22 mouse cellular contexts compared by ENCODE assay signal in the genomic region with DNA sequence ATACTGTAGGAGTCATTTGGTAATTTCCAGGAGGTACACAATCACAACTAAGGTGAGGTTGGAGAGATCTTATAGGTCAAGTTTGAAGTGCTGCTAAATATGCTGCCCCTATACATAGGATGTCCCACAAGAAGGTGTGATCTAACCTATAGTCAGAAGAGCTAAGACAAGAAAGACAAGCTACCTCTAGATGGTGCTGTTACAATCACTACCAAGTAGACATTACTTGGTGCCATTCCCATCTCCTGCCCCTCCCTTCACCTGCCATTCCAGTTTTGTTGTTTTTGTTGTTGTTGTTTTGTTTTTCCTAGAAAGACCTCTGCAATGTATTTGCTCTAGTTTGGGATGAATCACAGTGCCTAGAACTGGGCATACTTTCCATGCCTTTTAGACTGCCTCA.
DNase-seq lines count a peak whose midpoint lies in the region; ATAC-seq and TF ChIP-seq lines count a peak whose summit lies in the region.
"Had no signal": no experiment of that assay in that cellular context is flagged by ENCODE, and none has a peak within 500 bp of the region (broad histone marks: within the 10 kb centered on the region; RNA-seq: fewer than 3 reads in every experiment).

No protein-coding gene starts in this region.

- peak; percentile 16 to 65 for DNase-seq in cerebellum, postnatal 10 days
- DNase-seq in cerebellum, adult 11 months = no peak
- DNase-seq in layer of hippocampus, adult 2 months (ENCODE audit: low spot score in 2 of 2) = no peak
- no peak for DNase-seq in layer of hippocampus, adult 18-20 months (ENCODE audit: low spot score in 2 of 2)
- DNase-seq in 416B (ENCODE audit: low read depth) (peak; percentile 16), Patski (ENCODE audit: low read depth, low spot score) (no peak)
- no peak for DNase-seq in adrenal gland, postnatal 36 days
- no peak for DNase-seq in right cerebral cortex, postnatal 4 days
- DNase-seq: adrenal gland, adult 8-10 months; cerebellum, adult 18-20 months; gastrocnemius, postnatal 14 days; kidney, adult 8-10 months; kidney, postnatal 25 days; liver, embryonic 13.5 days; right cerebral cortex, postnatal 25 days had no signal

- H3K27ac ChIP-seq in layer of hippocampus, adult 2 months = no peak overlapping the region
- H3K27ac ChIP-seq: forebrain, embryonic 12.5 days; hindbrain, embryonic 10.5 days; limb, embryonic 13.5 days; liver, embryonic 13.5 days; lung, embryonic 15.5 days; macrophage; midbrain, embryonic 12.5 days had no signal

- in situ Hi-C loops in Patski (cut with MboI; ENCODE audit: low pct_unique_long_range_greater_than_20kb) = no loop called here

- POLR2A ChIA-PET in Patski (lab: Charles Lee) = no interaction called here

- no peak overlapping the region for H3K4me3 ChIP-seq in layer of hippocampus, adult 2 months
- H3K4me3 ChIP-seq: forebrain, embryonic 12.5 days; hindbrain, embryonic 10.5 days; limb, embryonic 13.5 days; liver, embryonic 13.5 days; lung, embryonic 15.5 days; midbrain, embryonic 12.5 days; myocyte had no signal

- no peak for ATAC-seq in Patski

- TF ChIP-seq CTCF in layer of hippocampus, adult 2 months (conservative IDR thresholded peaks at IDR 0.05) = peak; percentile 70
- TF ChIP-seq CTCF in Patski (IDR thresholded peaks at IDR 0.05) = peak; percentile 20

- peaks cover 24% of the 10 kb centered on the region for H3K27me3 ChIP-seq in Patski
- H3K27me3 ChIP-seq: forebrain, embryonic 12.5 days; liver, embryonic 13.5 days; lung, embryonic 15.5 days; midbrain, embryonic 12.5 days had no signal

- CTCF ChIA-PET in Patski (lab: Charles Lee) = interaction anchor here (0.6 kb wide), 1 partner anchor 45 kb away, joined by 3 read pairs; no protein-coding TSS in a partner anchor

Comparison
In these comparisons a context has a peak if more than half of its experiments do, and no peak if none do; other contexts are left out.
1. DNase-seq: peak in cerebellum, postnatal 10 days (2 of 2) and 416B (single experiment); none in cerebellum, adult 11 months (single experiment), layer of hippocampus, adult 2 months (0 of 2), layer of hippocampus, adult 18-20 months (0 of 2), Patski (single experiment), adrenal gland, postnatal 36 days (0 of 2) and right cerebral cortex, postnatal 4 days (single experiment).